8 mouse cellular contexts compared by ENCODE assay signal in genomic region chr19:57358322-57358721, GRCm38 (mm10). TPM values are rescaled to one million over a fixed set of nuclear protein-coding genes. Genes with fewer than 3 reads are reported as not detected.
DNase-seq lines count a peak whose midpoint lies in the region; ATAC-seq lines count a peak whose summit lies in the region.

No protein-coding gene starts in this region.

- ATAC-seq in midbrain, embryonic 14.5 days (ENCODE audit: low FRiP score, low TSS enrichment), result no peak
- no peak for ATAC-seq in midbrain, embryonic 11.5 days (ENCODE audit: low FRiP score)
- ATAC-seq in intestine, embryonic 16.5 days, result no peak
- ATAC-seq in liver, embryonic 13.5 days (ENCODE audit: low read depth), result no peak

- 84% methylated on average over 12 of the region's 12 CpGs for WGBS in midbrain, embryonic 14.5 days
- WGBS in midbrain, embryonic 11.5 days, result 79% methylated on average over 12 of the region's 12 CpGs
- WGBS in intestine, embryonic 16.5 days, result 53% methylated on average over 12 of the region's 12 CpGs
- 36% methylated on average over 12 of the region's 12 CpGs for WGBS in liver, embryonic 13.5 days (ENCODE audit: insufficient replicate concordance)

- peaks cover 15% of the 10 kb centered on the region for H3K4me1 ChIP-seq in midbrain, embryonic 14.5 days (ENCODE audit: control insufficient read depth, insufficient read depth, low read length)
- peaks cover 14% of the 10 kb centered on the region for H3K4me1 ChIP-seq in midbrain, embryonic 11.5 days (ENCODE audit: control insufficient read depth, insufficient read depth, low read length)
- H3K4me1 ChIP-seq in brown adipose tissue, adult 24 weeks (ENCODE audit: control insufficient read depth, insufficient read depth, insufficient read length, low read length), result peaks cover 19% of the 10 kb centered on the region
- peaks cover 28% of the 10 kb centered on the region for H3K4me1 ChIP-seq in intestine, embryonic 16.5 days (ENCODE audit: control insufficient read depth, insufficient read depth, low read length)
- peaks cover 67% of the 10 kb centered on the region for H3K4me1 ChIP-seq in liver, embryonic 13.5 days (replicated peaks)

- H3K4me2 ChIP-seq in midbrain, embryonic 14.5 days (ENCODE audit: low read length), result no peak overlapping the region
- no peak overlapping the region for H3K4me2 ChIP-seq in midbrain, embryonic 11.5 days
- H3K4me2 ChIP-seq in intestine, embryonic 16.5 days (ENCODE audit: low read depth, low read length), result peak overlapping the region; percentile 68
- H3K4me2 ChIP-seq in liver, embryonic 13.5 days, result peak overlapping the region; percentile 81

- H3K9me3 ChIP-seq in midbrain, embryonic 14.5 days (ENCODE audit: control insufficient read depth, low read length), result no peaks in the 10 kb centered on the region
- no peaks in the 10 kb centered on the region for H3K9me3 ChIP-seq in midbrain, embryonic 11.5 days (ENCODE audit: control insufficient read depth, low read length)
- H3K9me3 ChIP-seq in intestine, embryonic 16.5 days (ENCODE audit: control insufficient read depth, low read length), result no peaks in the 10 kb centered on the region
- H3K9me3 ChIP-seq in liver, embryonic 13.5 days (replicated peaks), result no peaks in the 10 kb centered on the region

- no peaks in the 10 kb centered on the region for H3K36me3 ChIP-seq in midbrain, embryonic 14.5 days (ENCODE audit: control insufficient read depth, insufficient read depth, low read length)
- H3K36me3 ChIP-seq in midbrain, embryonic 11.5 days (ENCODE audit: control insufficient read depth, insufficient read depth, low read length), result no peaks in the 10 kb centered on the region
- H3K36me3 ChIP-seq in intestine, embryonic 16.5 days (ENCODE audit: control insufficient read depth, insufficient read depth, low read length), result no peaks in the 10 kb centered on the region
- H3K36me3 ChIP-seq in liver, embryonic 13.5 days, result no peaks in the 10 kb centered on the region

- H3K27ac ChIP-seq in midbrain, embryonic 14.5 days (replicated peaks; ENCODE audit: low read depth, low read length), result no peak overlapping the region
- no peak overlapping the region for H3K27ac ChIP-seq in midbrain, embryonic 11.5 days (ENCODE audit: low read depth, low read length)
- H3K27ac ChIP-seq in brown adipose tissue, adult 24 weeks (replicated peaks; ENCODE audit: low read depth, low read length), result peak overlapping the region; percentile 76
- H3K27ac ChIP-seq in intestine, embryonic 16.5 days (ENCODE audit: low read length), result peak overlapping the region; percentile 57; the same call in 1 of the 2 replicates
- peak overlapping the region; percentile 70 for H3K27ac ChIP-seq in liver, embryonic 13.5 days

- peak; percentile 50 for DNase-seq in midbrain, embryonic 14.5 days
- DNase-seq in midbrain, embryonic 11.5 days (ENCODE audit: low spot score, missing footprints), result no peak
- DNase-seq in gastrocnemius, postnatal 14 days, result peak; percentile 78
- DNase-seq in liver, embryonic 13.5 days, result peak; percentile 71
- peak; percentile 59 for DNase-seq in ovary, postnatal 36 days (ENCODE audit: low spot score)
- peak; percentile 88 for DNase-seq in thymus, postnatal 14 days

- intact Hi-C loops in gastrocnemius, postnatal 14 days (cut with DNase I; ENCODE audit: low total_unique reads), result no loop called here

- H3K27me3 ChIP-seq in midbrain, embryonic 14.5 days (ENCODE audit: control insufficient read depth, insufficient read depth, low read length), result no peaks in the 10 kb centered on the region
- H3K27me3 ChIP-seq in midbrain, embryonic 11.5 days (ENCODE audit: control insufficient read depth, insufficient read depth, low read length), result no peaks in the 10 kb centered on the region
- no peaks in the 10 kb centered on the region for H3K27me3 ChIP-seq in intestine, embryonic 16.5 days (replicated peaks; ENCODE audit: control insufficient read depth, insufficient read depth, low read length)
- no peaks in the 10 kb centered on the region for H3K27me3 ChIP-seq in liver, embryonic 13.5 days

- no peak overlapping the region for H3K9ac ChIP-seq in midbrain, embryonic 14.5 days (replicated peaks; ENCODE audit: low read length)
- no peak overlapping the region for H3K9ac ChIP-seq in midbrain, embryonic 11.5 days (ENCODE audit: low read length)
- no peak overlapping the region for H3K9ac ChIP-seq in intestine, embryonic 16.5 days (ENCODE audit: low read depth, low read length)
- H3K9ac ChIP-seq in liver, embryonic 13.5 days, result peak overlapping the region; percentile 74

- H3K4me3 ChIP-seq in midbrain, embryonic 14.5 days (replicated peaks; ENCODE audit: low read depth, low read length), result no peak overlapping the region
- no peak overlapping the region for H3K4me3 ChIP-seq in midbrain, embryonic 11.5 days (ENCODE audit: low read depth, low read length)
- peak overlapping the region; percentile 53 for H3K4me3 ChIP-seq in brown adipose tissue, adult 24 weeks (ENCODE audit: insufficient read depth, low read depth, low read length)
- H3K4me3 ChIP-seq in intestine, embryonic 16.5 days (ENCODE audit: low read length), result peak overlapping the region; percentile 3; the same call in 1 of the 2 replicates
- H3K4me3 ChIP-seq in liver, embryonic 13.5 days (replicated peaks), result peak overlapping the region; percentile 96

RNA-seq across cellular contexts. Expression of gene Fam160b1, which starts 2.2 kb away (rescaled TPM):
- 16.2 and 18.6 TPM in 2 replicates for polyA plus RNA-seq in midbrain, embryonic 14.5 days (2014; fragmentation: Nextera tagmentation; extraction: Ambion mirVana)
- polyA plus RNA-seq in midbrain, embryonic 11.5 days (2014; fragmentation: Nextera tagmentation; extraction: Ambion mirVana), result 14.1 and 16.5 TPM in 2 replicates
- 9.0 and 9.3 TPM in 2 replicates for polyA plus RNA-seq in brown adipose tissue, adult 24 weeks (2012; ENCODE audit: insufficient read depth, insufficient read length, missing spikeins)
- total RNA-seq in gastrocnemius, postnatal 14 days (2021), result 1 to 10 TPM; 8.1 to 8.6 TPM
- 9.9 and 11.8 TPM in 2 replicates for polyA plus RNA-seq in intestine, embryonic 16.5 days (2015; fragmentation: Nextera tagmentation; extraction: Ambion mirVana)
- polyA plus RNA-seq in liver, embryonic 13.5 days (2015; fragmentation: Nextera tagmentation; extraction: Ambion mirVana), result 5.3 and 5.6 TPM in 2 replicates

RNA-seq across cellular contexts. Expression of gene Ablim1, which starts 43.6 kb away (rescaled TPM):
- 44.4 and 52.8 TPM in 2 replicates for polyA plus RNA-seq in midbrain, embryonic 14.5 days (2014; fragmentation: Nextera tagmentation; extraction: Ambion mirVana)
- 18.3 and 21.7 TPM in 2 replicates for polyA plus RNA-seq in midbrain, embryonic 11.5 days (2014; fragmentation: Nextera tagmentation; extraction: Ambion mirVana)
- 52.5 and 54.2 TPM in 2 replicates for polyA plus RNA-seq in brown adipose tissue, adult 24 weeks (2012; ENCODE audit: insufficient read depth, insufficient read length, missing spikeins)
- 10 to 100 TPM; 50.6 to 57.8 TPM for total RNA-seq in gastrocnemius, postnatal 14 days (2021)
- 29.2 and 32.0 TPM in 2 replicates for polyA plus RNA-seq in intestine, embryonic 16.5 days (2015; fragmentation: Nextera tagmentation; extraction: Ambion mirVana)
- polyA plus RNA-seq in liver, embryonic 13.5 days (2015; fragmentation: Nextera tagmentation; extraction: Ambion mirVana), result 4.8 and 6.2 TPM in 2 replicates

Comparison
In these comparisons a context has a peak if more than half of its experiments do, and no peak if none do; other contexts are left out.
1. H3K27ac ChIP-seq: peak in brown adipose tissue, adult 24 weeks (single experiment), intestine, embryonic 16.5 days (single experiment) and liver, embryonic 13.5 days (single experiment); none in midbrain, embryonic 14.5 days (single experiment) and midbrain, embryonic 11.5 days (single experiment).
2. H3K4me2 ChIP-seq: peak in intestine, embryonic 16.5 days (single experiment) and liver, embryonic 13.5 days (single experiment); none in midbrain, embryonic 14.5 days (single experiment) and midbrain, embryonic 11.5 days (single experiment).
3. H3K4me3 ChIP-seq: peak in brown adipose tissue, adult 24 weeks (single experiment), intestine, embryonic 16.5 days (single experiment) and liver, embryonic 13.5 days (single experiment); none in midbrain, embryonic 14.5 days (single experiment) and midbrain, embryonic 11.5 days (single experiment).